9 mouse cellular contexts compared by ENCODE assay signal in the genomic region with DNA sequence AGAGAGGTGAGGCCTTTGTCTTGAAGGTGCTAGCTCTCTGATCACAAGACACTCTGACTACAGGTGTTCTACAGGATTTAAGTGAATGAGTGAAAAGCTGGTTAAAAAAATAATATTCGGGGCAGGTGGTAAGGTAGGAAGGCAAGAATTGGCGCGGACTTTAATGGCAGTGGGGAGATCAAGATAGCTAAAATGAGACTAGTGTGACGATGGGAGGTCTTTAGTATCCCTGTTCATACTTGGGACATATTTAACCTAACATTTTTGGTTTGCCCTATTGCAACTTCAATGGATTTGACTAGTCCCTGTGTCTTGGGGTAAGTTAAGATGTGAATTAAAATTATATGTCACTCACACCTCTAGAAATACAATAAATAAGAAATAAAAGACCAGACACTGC. TPM values are rescaled to one million over a fixed set of nuclear protein-coding genes. Genes with fewer than 3 reads are reported as not detected.
DNase-seq lines count a peak whose midpoint lies in the region; ATAC-seq lines count a peak whose summit lies in the region.
"Had no signal": no experiment of that assay in that cellular context is flagged by ENCODE, and none has a peak within 500 bp of the region (broad histone marks: within the 10 kb centered on the region; RNA-seq: fewer than 3 reads in every experiment).

No protein-coding gene starts in this region.

- H3K4me2 ChIP-seq in heart, embryonic 15.5 days = peak overlapping the region; percentile 53
- H3K4me2 ChIP-seq in hindbrain, embryonic 11.5 days (replicated peaks; ENCODE audit: low read depth, low read length) = peak overlapping the region; percentile 42
- H3K4me2 ChIP-seq in midbrain, embryonic 12.5 days (replicated peaks) = peak overlapping the region; percentile 51

- peaks cover 19% of the 10 kb centered on the region for H3K4me1 ChIP-seq in heart, embryonic 15.5 days (replicated peaks)
- peaks cover 7% of the 10 kb centered on the region for H3K4me1 ChIP-seq in hindbrain, embryonic 11.5 days (replicated peaks; ENCODE audit: control insufficient read depth, insufficient read depth, low read length)
- peaks cover 20% of the 10 kb centered on the region for H3K4me1 ChIP-seq in midbrain, embryonic 12.5 days

- 0 out of 2 replicates have a peak overlapping the region, but pooled peaks have one; percentile 55 for H3K9ac ChIP-seq in heart, embryonic 15.5 days
- peak overlapping the region; percentile 45; the same call in 1 of the 2 replicates for H3K9ac ChIP-seq in hindbrain, embryonic 11.5 days (ENCODE audit: low read depth, low read length)
- peak overlapping the region; percentile 41; the same call in 1 of the 2 replicates for H3K9ac ChIP-seq in midbrain, embryonic 12.5 days (replicated peaks)

- ATAC-seq in heart, embryonic 15.5 days (replicated peaks; ENCODE audit: insufficient number of reproducible peaks, insufficient read depth, low FRiP score, low read depth) = no peak
- ATAC-seq in hindbrain, embryonic 11.5 days (ENCODE audit: low FRiP score) = no peak
- ATAC-seq in midbrain, embryonic 12.5 days (ENCODE audit: low FRiP score, low read depth) = no peak

- H3K27ac ChIP-seq in heart, embryonic 15.5 days = peak overlapping the region; percentile 85
- H3K27ac ChIP-seq in hindbrain, embryonic 11.5 days (ENCODE audit: low read depth, low read length) = no peak overlapping the region
- peak overlapping the region; percentile 57; the same call in 1 of the 2 replicates for H3K27ac ChIP-seq in midbrain, embryonic 12.5 days (replicated peaks)

- H3K36me3 ChIP-seq in heart, embryonic 15.5 days = peaks cover 12% of the 10 kb centered on the region
- peaks cover under 1% of the 10 kb centered on the region; the same call in 1 of the 2 replicates for H3K36me3 ChIP-seq in hindbrain, embryonic 11.5 days (ENCODE audit: control insufficient read depth, insufficient read depth, low read length)
- peaks cover 14% of the 10 kb centered on the region for H3K36me3 ChIP-seq in midbrain, embryonic 12.5 days

- DNase-seq in heart, postnatal 14 days = no peak
- DNase-seq in c-Kit-positive CD71-positive TER-119-positive erythroid progenitor cells, embryonic 14.5 days (ENCODE audit: low spot score) = peak; percentile 45
- no peak for DNase-seq in hindbrain, embryonic 11.5 days (ENCODE audit: low spot score)
- no peak for DNase-seq in adrenal gland, postnatal 10 days
- no peak for DNase-seq in adrenal gland, postnatal 25 days
- no peak for DNase-seq in retina, postnatal 1 day

- no peaks in the 10 kb centered on the region for H3K27me3 ChIP-seq in heart, embryonic 15.5 days
- no peaks in the 10 kb centered on the region for H3K27me3 ChIP-seq in hindbrain, embryonic 11.5 days (ENCODE audit: control insufficient read depth, insufficient read depth, low read length)
- H3K27me3 ChIP-seq in midbrain, embryonic 12.5 days = no peaks in the 10 kb centered on the region; the same call in 1 of the 2 replicates

- H3K9me3 ChIP-seq in heart, embryonic 15.5 days (replicated peaks) = no peaks in the 10 kb centered on the region
- H3K9me3 ChIP-seq in hindbrain, embryonic 11.5 days (ENCODE audit: control insufficient read depth, low read length) = no peaks in the 10 kb centered on the region
- H3K9me3 ChIP-seq in midbrain, embryonic 12.5 days = no peaks in the 10 kb centered on the region

- intact Hi-C loops in heart, postnatal 14 days (cut with DNase I) = no loop called here

- H3K4me3 ChIP-seq in heart, embryonic 15.5 days = peak overlapping the region; percentile 79
- peak overlapping the region; percentile 70 for H3K4me3 ChIP-seq in hindbrain, embryonic 11.5 days (ENCODE audit: low read depth, low read length)
- peak overlapping the region; percentile 73 for H3K4me3 ChIP-seq in midbrain, embryonic 12.5 days

- 29% methylated on average over 4 of the region's 4 CpGs for WGBS in heart, embryonic 15.5 days
- WGBS in hindbrain, embryonic 11.5 days = 40% methylated on average over 4 of the region's 4 CpGs
- WGBS in midbrain, embryonic 12.5 days = 38% methylated on average over 4 of the region's 4 CpGs

RNA-seq across cellular contexts. Expression of a gene that starts 0.8 kb away (rescaled TPM):
- polyA plus RNA-seq in heart, embryonic 15.5 days (2015; fragmentation: Nextera tagmentation; extraction: Ambion mirVana) = 43.6 and 63.4 TPM in 2 replicates
- total RNA-seq in heart, postnatal 14 days (2021) = 10 to 100 TPM; 55.4 to 62.0 TPM
- 43.5 and 46.9 TPM in 2 replicates for polyA plus RNA-seq in hindbrain, embryonic 11.5 days (2014; fragmentation: Nextera tagmentation; extraction: Ambion mirVana)
- polyA plus RNA-seq in midbrain, embryonic 12.5 days (2016; fragmentation: Nextera tagmentation; extraction: Ambion mirVana) = 66.9 and 68.3 TPM in 2 replicates
- 10 to 100 TPM; 90.9 to 93.8 TPM for total RNA-seq in adrenal gland, postnatal 10 days (2021)
- 120 and 128 TPM in 2 replicates for total RNA-seq in adrenal gland, postnatal 25 days (2021)

RNA-seq across cellular contexts. Expression of a gene that starts 3.0 kb away (rescaled TPM):
- 0.47 and 1.5 TPM in 2 replicates for polyA plus RNA-seq in heart, embryonic 15.5 days (2015; fragmentation: Nextera tagmentation; extraction: Ambion mirVana)
- 1 to 10 TPM in 1 of 2 experiments, under 1 TPM in 1; 0.96 to 1.2 TPM for total RNA-seq in heart, postnatal 14 days (2021)
- polyA plus RNA-seq in hindbrain, embryonic 11.5 days (2014; fragmentation: Nextera tagmentation; extraction: Ambion mirVana) = 0.15 and 0.24 TPM in 2 replicates
- polyA plus RNA-seq in midbrain, embryonic 12.5 days (2016; fragmentation: Nextera tagmentation; extraction: Ambion mirVana) = 0.41 and 0.77 TPM in 2 replicates
- total RNA-seq in adrenal gland, postnatal 10 days (2021) = 1 to 10 TPM; 2.9 TPM
- 0.85 and 1.4 TPM in 2 replicates for total RNA-seq in adrenal gland, postnatal 25 days (2021)

RNA-seq across cellular contexts. Expression of a gene that starts 14.5 kb away (rescaled TPM):
- polyA plus RNA-seq in heart, embryonic 15.5 days (2015; fragmentation: Nextera tagmentation; extraction: Ambion mirVana) = 0.08 and 0.41 TPM in 2 replicates
- under 1 TPM; 0.15 to 0.19 TPM for total RNA-seq in heart, postnatal 14 days (2021)
- polyA plus RNA-seq in hindbrain, embryonic 11.5 days (2014; fragmentation: Nextera tagmentation; extraction: Ambion mirVana) = 12.7 and 13.7 TPM in 2 replicates
- 37.1 and 44.4 TPM in 2 replicates for polyA plus RNA-seq in midbrain, embryonic 12.5 days (2016; fragmentation: Nextera tagmentation; extraction: Ambion mirVana)
- 1 to 10 TPM in 1 of 2 experiments, under 1 TPM in 1; 0.84 to 2.2 TPM for total RNA-seq in adrenal gland, postnatal 10 days (2021)
- total RNA-seq in adrenal gland, postnatal 25 days (2021) = 0.43 and 1.2 TPM in 2 replicates
- total RNA-seq: neutrophil, adult 5-6 weeks had no signal

RNA-seq across cellular contexts. Expression of a gene that starts 27.1 kb away (rescaled TPM):
- polyA plus RNA-seq in heart, embryonic 15.5 days (2015; fragmentation: Nextera tagmentation; extraction: Ambion mirVana) = 0.64 and 1.6 TPM in 2 replicates
- total RNA-seq in heart, postnatal 14 days (2021) = under 1 TPM; 0.73 to 0.76 TPM
- 0.56 and 0.66 TPM in 2 replicates for polyA plus RNA-seq in hindbrain, embryonic 11.5 days (2014; fragmentation: Nextera tagmentation; extraction: Ambion mirVana)
- polyA plus RNA-seq in midbrain, embryonic 12.5 days (2016; fragmentation: Nextera tagmentation; extraction: Ambion mirVana) = 0.58 and 1.0 TPM in 2 replicates
- total RNA-seq in adrenal gland, postnatal 10 days (2021) = 1 to 10 TPM in 1 of 2 experiments, under 1 TPM in 1; 0.66 to 1.1 TPM
- 0.61 TPM in 1 of 2 replicates, not detected in the other for total RNA-seq in adrenal gland, postnatal 25 days (2021)

RNA-seq across cellular contexts. Expression of a gene that starts 41.5 kb away (rescaled TPM):
- 60.9 and 71.2 TPM in 2 replicates for polyA plus RNA-seq in heart, embryonic 15.5 days (2015; fragmentation: Nextera tagmentation; extraction: Ambion mirVana)
- 100 to 1,000 TPM; 133 TPM for total RNA-seq in heart, postnatal 14 days (2021)
- polyA plus RNA-seq in hindbrain, embryonic 11.5 days (2014; fragmentation: Nextera tagmentation; extraction: Ambion mirVana) = 10.9 and 11.9 TPM in 2 replicates
- 14.7 and 19.7 TPM in 2 replicates for polyA plus RNA-seq in midbrain, embryonic 12.5 days (2016; fragmentation: Nextera tagmentation; extraction: Ambion mirVana)
- total RNA-seq in adrenal gland, postnatal 10 days (2021) = 100 to 1,000 TPM in 1 of 2 experiments, 10 to 100 TPM in 1; 99.9 to 129 TPM
- total RNA-seq in adrenal gland, postnatal 25 days (2021) = 100 and 129 TPM in 2 replicates
